Mouse (Mus musculus) lung, adult 18-20 months (tissue): ENCODE measurements around the gene Usp29.
A peak's percentile ranks its signal among the peaks of the same experiment; 100 is the strongest.
"Not testable (repeated sequence)": the region's sequence is repeated elsewhere in the genome, so short reads cannot be mapped to it uniquely, and the experiment has no call there.

Source experiments
- DNase-seq, 2 experiments: peaks; one replicate each; pipeline ENCODE4 v3.0.0; 2022; ENCODE audit warnings: mixed read lengths in 2 of 2

Gene Usp29

GRCm38 (mm10) chr7:6770286-6770685, 39.9 kb downstream of the Usp29 start:
- DNase-seq = no peak

GRCm38 (mm10) chr7:6773865-6774413, 43.6 kb downstream of the Usp29 start:
- not testable (repeated sequence) for DNase-seq

DNA sequence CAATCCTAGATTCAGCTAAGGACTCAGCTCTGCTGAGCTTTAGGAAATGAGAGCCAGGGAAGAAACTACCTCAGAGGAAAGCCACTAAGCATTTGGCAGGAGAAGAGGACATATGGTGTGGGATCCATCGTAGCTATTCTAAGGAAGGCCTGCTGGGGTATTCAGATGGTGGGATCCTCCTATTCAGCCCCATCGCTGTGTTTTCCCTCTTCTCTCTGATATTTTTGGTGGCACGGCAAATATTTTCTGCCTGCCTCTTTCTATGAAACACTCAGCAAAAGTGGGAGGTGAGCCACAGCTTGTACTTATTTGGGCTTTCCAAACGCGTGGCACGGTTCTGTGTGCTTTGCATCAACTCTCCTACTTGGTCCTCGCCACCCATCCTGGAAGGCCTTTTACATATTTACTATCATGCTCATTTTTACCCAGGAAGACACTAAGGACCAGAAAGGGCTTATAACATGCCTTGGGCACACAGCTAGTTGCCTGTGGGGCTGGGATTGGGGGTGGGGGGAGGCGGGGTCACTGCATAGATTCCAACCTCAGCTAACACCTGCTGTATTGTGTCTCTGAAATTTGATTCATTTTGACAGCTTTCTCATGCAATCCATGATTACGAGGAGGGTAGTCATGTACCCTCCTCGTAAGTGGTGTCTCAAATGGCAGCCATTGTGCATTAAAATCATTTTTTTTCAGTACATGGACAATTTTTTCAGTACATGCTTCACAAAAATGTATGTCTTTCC, 46.1 kb downstream of the Usp29 start:
- DNase-seq = no peak

DNA sequence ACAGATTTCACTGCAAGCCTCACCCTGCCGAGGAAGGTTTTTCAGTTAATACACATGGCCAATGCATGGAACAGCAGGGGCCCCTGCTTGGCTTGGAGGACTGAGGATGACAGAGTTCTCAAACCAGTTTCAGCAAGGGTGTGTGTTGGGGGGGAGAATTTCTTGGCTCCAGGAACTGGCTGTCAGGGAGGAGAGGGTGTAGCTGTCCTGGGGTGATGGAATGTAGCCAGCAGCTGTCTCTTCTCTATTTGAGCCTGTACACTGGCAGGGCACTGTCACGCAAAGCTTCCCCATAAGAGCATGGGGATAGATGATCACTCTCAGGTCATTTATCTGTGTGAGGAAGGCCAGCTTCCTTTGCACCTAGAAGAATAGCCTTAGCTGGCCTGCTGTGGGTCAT, 46.7 kb downstream of the Usp29 start:
- peak in 1 of 2 experiments; percentile 5 for DNase-seq

- DNase-seq = no peak
Observed at GRCm38 (mm10) chr7:6777689-6778088, 47.3 kb downstream of the Usp29 start.

- no peak for DNase-seq
Observed at GRCm38 (mm10) chr7:6779172-6779571, 48.8 kb downstream of the Usp29 start.

- DNase-seq = peak in 1 of 2 experiments; percentile 3
Observed at GRCm38 (mm10) chr7:6781541-6781940, 51.2 kb downstream of the Usp29 start.

GRCm38 (mm10) chr7:6784340-6785073, 54.1 kb downstream of the Usp29 start:
- no peak for DNase-seq

- DNase-seq = no peak
Observed at GRCm38 (mm10) chr7:6787000-6787399, 56.6 kb downstream of the Usp29 start.

DNA sequence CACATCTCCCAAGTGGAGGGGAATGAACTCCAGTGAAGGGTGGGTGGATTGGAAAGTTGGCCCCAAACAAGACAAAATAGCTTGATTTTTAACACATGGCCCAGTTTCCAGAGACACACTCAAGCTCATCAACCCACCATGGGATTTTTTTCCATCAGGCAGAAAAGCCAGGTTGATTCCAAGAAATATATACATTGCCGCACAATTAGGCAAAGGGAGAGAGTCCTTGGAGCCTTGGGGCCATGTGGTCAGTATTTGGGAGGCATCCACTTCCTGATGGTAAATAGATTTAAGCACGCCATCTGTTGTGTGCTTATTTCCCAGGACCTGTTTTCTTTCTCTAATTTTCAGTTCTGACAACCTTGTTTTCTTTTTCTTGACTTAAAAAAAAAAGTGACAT, 57.7 kb downstream of the Usp29 start:
- DNase-seq = no peak

- DNase-seq = no peak
Observed at GRCm38 (mm10) chr7:6791286-6792065, 61.1 kb downstream of the Usp29 start.

DNA sequence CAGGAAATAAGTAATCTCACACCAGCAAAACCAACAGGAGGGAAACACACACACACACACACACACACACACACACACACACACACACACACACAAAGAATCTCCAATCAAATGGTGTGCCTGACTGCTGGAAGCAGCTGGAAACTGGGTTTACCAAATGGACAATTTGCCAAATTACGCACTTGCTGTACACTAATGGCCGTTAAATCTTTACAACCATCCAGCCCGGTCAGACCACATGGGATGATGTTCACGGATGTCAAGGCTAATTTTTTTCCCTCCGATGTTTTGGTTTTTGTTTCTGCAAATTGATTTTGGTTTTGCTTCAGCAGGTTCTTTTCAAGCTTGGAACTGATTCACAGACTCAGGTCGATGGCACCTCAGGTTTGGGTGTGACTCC, 62.9 kb downstream of the Usp29 start:
- DNase-seq = no peak

DNA sequence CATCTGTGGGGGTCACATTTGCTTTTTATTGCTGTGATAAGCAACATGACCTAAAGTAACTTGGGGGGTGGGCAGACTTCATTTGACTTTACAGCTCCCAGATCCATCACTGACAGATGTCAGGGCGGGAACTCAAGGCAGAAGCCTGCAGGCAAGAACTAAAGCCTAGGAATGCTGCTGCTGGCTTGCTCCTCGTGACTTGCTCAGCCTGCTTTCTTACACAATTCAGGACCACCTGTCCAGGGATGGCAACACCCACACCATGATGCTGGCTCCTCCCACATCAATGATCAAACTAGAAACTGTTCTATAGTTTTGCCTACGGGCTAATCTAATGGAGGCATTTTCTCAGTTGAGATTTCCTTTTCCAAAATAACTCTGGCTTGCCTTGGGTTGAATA, 63.4 kb downstream of the Usp29 start:
- no peak for DNase-seq

DNA sequence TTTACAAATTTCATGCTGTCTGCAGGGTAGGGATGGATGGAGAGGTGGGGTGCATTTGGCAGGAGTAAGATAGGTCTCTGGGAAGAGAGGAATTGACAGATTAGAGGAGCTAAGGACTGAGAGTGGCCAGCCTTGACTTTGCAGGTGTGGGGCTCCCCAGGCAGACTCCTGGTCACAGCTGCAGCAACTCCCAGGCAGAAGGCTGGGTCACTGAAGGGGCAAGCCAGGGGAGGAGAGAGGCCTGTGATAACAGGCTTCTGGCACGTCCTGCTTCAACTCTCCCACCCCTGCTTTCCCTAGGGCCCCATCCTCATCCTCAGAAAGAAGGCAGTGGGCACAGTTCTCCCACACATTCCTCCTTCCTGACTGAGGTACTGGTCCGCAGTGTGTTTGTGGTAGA, 67.0 kb downstream of the Usp29 start:
- DNase-seq = no peak

DNA sequence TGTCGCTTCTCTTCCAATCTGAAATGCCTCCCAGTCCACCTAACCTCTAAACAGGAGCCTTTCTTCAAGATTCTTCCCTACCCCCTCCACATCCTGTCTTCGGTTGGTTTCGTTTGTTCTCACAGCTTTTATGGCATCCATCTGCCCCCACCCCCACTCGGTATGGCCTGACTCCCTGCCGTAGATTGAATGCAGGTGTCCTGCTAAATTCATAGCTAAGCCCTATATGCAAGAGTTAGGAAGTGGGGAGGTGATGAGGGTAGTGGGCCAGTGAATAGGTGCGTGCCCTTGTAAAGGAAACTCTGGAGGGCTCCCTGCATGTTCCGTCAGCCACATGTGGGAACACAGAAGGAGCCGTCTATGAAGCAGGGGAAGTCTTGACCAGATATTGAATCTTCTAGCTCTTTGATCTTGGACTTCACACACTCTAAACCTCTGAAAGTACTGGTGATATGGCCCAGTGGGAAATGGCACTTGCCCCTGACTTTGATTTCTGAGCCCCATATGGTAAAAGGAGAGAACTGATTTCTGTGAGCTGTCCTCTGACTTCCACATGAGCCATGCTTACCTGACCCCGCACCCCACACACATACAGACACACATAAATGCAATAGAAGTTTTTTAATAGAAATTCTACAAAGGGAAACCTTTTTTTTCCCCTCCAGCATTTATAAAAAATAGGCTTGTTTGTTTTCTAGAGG, 68.9 kb downstream of the Usp29 start:
- DNase-seq = no peak

DNA sequence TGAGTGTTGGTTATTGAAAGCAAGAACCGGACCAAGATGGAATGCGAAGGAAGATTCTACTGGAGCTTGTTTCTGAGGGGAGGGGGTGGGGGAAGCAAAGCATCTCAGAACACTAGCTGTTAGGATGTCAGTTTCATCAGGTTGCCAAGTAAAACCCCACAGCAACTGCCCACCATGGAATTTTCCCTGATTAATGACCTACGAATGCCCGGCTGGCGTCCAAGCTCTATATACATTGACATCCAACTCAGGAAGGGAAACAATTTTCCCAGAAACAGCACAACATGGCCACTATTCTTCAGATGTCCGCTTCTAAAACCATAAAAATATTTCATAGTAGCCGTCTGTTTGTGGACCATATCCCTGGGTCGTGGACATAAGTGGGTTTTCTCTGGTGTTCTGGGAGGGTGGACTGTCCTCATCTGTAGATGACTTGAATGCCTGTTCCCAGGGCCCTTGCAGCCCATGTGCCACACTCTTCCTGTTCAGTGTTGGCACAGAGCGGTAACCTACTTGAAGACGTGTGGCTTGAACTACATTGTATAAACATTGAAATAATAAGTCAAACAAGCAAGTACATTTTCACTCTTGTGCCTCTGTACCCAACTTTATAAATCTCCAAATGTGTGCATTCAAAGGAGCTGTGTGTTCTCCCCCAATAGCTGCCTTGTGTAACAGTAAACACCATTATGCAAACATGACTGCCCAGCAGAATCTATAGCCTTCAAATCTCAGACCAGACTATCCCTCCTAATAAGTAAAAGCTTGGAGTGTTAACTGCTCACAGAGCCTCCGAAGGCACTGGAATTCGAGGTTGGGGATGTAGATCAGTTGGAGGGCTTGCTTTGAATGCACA, 70.4 kb downstream of the Usp29 start:
- no peak for DNase-seq

DNA sequence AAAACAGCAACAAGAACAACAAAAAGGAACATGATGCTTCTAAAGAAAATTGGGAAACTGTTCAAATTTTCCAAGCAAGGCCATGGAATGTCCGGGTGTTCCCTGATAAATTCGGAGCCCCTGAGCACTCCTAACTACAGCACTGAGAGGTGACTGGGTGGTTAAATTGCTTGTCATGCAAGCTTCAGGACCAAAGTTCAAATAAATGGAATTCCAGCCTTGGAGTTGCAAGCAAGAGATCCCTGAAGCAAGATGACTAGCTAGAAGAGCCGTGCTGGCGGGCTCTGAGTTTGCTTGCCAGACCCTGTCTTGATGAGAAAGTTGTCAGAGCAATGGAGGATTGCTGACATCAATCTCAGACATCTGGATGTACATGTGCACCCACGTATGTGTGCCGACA, 71.3 kb downstream of the Usp29 start:
- DNase-seq = no peak

- no peak for DNase-seq
Observed at GRCm38 (mm10) chr7:6810556-6810955, 80.2 kb downstream of the Usp29 start.

DNA sequence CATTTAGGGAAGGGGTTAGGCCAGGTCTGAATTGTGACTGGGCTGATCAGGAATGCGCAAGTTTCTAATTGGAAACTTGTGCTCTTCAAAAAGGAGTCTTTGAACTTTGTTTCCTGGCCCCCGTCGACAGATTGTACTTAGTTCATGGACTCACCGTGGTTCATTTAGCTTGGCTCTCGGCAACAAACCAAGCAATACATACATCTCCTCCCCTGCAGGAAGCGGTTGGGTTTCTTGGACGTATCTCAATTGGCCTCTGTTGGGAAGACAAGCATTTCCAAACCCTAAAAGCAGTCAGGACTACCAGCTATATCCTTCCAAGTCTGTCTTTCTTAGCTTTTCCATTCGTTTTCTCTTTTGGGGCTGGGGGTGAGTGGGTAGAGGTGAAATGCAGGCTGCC, 84.6 kb downstream of the Usp29 start:
- DNase-seq = no peak

DNA sequence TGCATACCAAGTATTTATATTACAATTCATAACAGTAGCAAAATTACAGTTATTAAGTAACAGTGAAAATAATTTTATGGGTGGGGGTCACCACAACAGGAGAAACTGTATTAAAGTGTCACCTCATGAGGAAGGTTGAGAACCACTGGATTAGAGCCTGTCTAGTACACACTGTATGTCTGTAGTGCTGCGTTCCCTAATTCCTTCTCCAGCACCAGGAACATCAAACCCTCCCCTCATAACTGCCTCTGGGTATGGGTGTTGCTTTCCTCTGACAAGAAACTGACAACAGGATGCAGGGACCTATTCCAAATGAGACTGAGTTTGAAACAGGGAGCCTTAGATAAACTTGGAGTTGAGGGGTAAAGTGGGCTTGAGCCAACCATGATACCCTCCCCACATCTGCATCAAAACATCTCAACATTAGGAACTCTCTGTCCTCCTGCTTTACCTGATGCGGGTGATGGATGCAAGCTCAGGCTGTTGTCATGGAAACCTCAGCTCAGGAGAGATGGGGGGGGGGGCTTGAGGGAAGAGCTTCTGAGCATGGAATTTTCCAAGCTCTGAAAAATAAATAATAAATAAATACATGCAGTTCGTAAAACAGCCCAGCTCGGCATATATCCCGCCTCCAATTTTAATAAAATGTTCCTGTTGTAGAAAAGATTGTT, 86.5 kb downstream of the Usp29 start:
- no peak for DNase-seq

DNA sequence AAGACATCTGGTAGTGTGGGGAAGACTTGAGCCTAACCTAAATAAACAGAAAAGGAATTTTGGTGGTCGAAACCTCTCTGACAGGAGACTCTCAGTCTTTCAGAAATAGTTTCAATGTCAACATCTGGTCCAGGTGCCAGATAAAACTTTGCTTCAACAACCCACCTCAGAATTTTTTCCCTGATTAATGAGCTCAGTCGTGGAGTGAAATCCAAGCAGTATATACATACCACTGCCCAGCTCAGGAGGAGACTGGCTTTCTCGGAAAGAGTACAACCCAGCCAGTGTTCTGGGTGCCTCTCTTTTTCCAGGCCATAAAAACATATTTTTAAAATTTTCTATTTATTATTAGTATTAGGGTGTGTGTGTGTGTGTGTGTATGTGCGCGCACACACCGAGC, 89.9 kb downstream of the Usp29 start:
- DNase-seq = no peak
